Mouse (Mus musculus) limb, embryonic 12.5 days (tissue): ENCODE measurements around the gene Antxr1. TPM values are rescaled to one million over a fixed set of nuclear protein-coding genes. Genes with fewer than 3 reads are reported as not detected.
A peak's percentile ranks its signal among the peaks of the same experiment; 100 is the strongest.

Source experiments
- ATAC-seq: fragments of 200-750 bp; cut with Nextera tagmentation; 2 replicates; pipeline ENCODE4 v1.8.0; 2017; ENCODE audit warnings: low read depth, moderate TSS enrichment; ENCODE audit not compliant: insufficient number of reproducible peaks, insufficient read depth, low FRiP score, low TSS enrichment
- H3K27ac ChIP-seq: fragments of 300-500 bp; sonication (generic); 2 replicates; pipeline ENCODE4 v1.5.1; 2016; ENCODE audit warnings: mild to moderate bottlenecking, moderate library complexity
- H3K27me3 ChIP-seq: fragments of 300-500 bp; sonication (generic); 2 replicates; pipeline ENCODE4 v1.6.1; 2016; ENCODE audit warnings: mild to moderate bottlenecking, moderate library complexity
- H3K36me3 ChIP-seq: fragments of 300-500 bp; sonication (generic); 2 replicates; pipeline ENCODE4 v1.6.1; 2016; ENCODE audit warnings: mild to moderate bottlenecking, moderate library complexity
- H3K4me1 ChIP-seq: fragments of 300-500 bp; sonication (generic); replicated peaks from 2 replicates; pipeline ENCODE4 v1.6.1; 2016
- H3K4me2 ChIP-seq: fragments of 300-500 bp; sonication (generic); 2 replicates; pipeline ENCODE4 v1.6.1; 2016; ENCODE audit warnings: mild to moderate bottlenecking, moderate library complexity
- H3K4me3 ChIP-seq: fragments of 300-500 bp; sonication (generic); replicated peaks from 2 replicates; pipeline ENCODE4 v1.5.1; 2016; ENCODE audit warnings: mild to moderate bottlenecking
- H3K9ac ChIP-seq: fragments of 300-500 bp; sonication (generic); replicated peaks from 2 replicates; pipeline ENCODE4 v1.6.1; 2016; ENCODE audit warnings: mild to moderate bottlenecking, moderate library complexity
- H3K9me3 ChIP-seq: fragments of 300-500 bp; sonication (generic); 2 replicates; pipeline ENCODE4 v1.6.1; 2016; ENCODE audit warnings: mild to moderate bottlenecking, moderate library complexity
- WGBS: fragments of 180-500 bp; shearing (Covaris S2); methylation state at CpG from one replicate; pipeline ENCODE4 v1.1.7; 2016; 5-methylcytosine and 5-hydroxymethylcytosine counted together
- polyA plus RNA-seq: library from polyadenylated mRNA; unstranded; fragments of >200 nt; fragmentation: Nextera tagmentation; extraction: Ambion mirVana; gene quantifications from 2 replicates; pipeline ENCODE4 v1.2.1, GENCODE M21; 2016

Antxr1 gene
- polyA plus RNA-seq, 1 experiment from 2014 or later = 16.2 TPM

- H3K27me3 ChIP-seq = no peaks in the 10 kb centered on the region
- no peak overlapping the region for H3K4me3 ChIP-seq
- peaks cover 8% of the 10 kb centered on the region; the same call in 1 of the 2 replicates for H3K4me1 ChIP-seq
- H3K27ac ChIP-seq = no peak overlapping the region
- peaks cover 82% of the 10 kb centered on the region for H3K36me3 ChIP-seq
- WGBS = 88% methylated on average over 3 of the region's 3 CpGs
- no peak overlapping the region for H3K4me2 ChIP-seq
- no peaks in the 10 kb centered on the region for H3K9me3 ChIP-seq
- H3K9ac ChIP-seq = no peak overlapping the region
- no peak for ATAC-seq
These were observed 151.2 kb downstream of the Antxr1 start for GRCm38 (mm10) chr6:87184418-87184817.

- ATAC-seq = no peak
- H3K4me2 ChIP-seq = no peak overlapping the region
- H3K9ac ChIP-seq = no peak overlapping the region
- H3K4me3 ChIP-seq = no peak overlapping the region
- H3K27ac ChIP-seq = 0 out of 2 replicates have a peak overlapping the region, but pooled peaks have one; percentile 12
- peaks cover 82% of the 10 kb centered on the region for H3K36me3 ChIP-seq
- H3K27me3 ChIP-seq = no peaks in the 10 kb centered on the region
- WGBS = 85% methylated on average over 11 of the region's 11 CpGs
- no peaks in the 10 kb centered on the region for H3K9me3 ChIP-seq
- peaks cover 8% of the 10 kb centered on the region; the same call in 1 of the 2 replicates for H3K4me1 ChIP-seq
These were observed 151.6 kb downstream of the Antxr1 start for GRCm38 (mm10) chr6:87183981-87184380.

- Histone ChIP-seq H3K36me3 (peaks cover 82% of the 10 kb centered on the region), H3K4me1 (peaks cover 8% of the 10 kb centered on the region; the same call in 1 of the 2 replicates)
These were observed 152.5 kb downstream of the Antxr1 start for GRCm38 (mm10) chr6:87183159-87183558.

GRCm38 (mm10) chr6:87182736-87183135 lies 152.9 kb downstream of the Antxr1 start:
- H3K27ac ChIP-seq = no peak overlapping the region
- WGBS = 90% methylated on average over 6 of the region's 6 CpGs
- H3K9ac ChIP-seq = no peak overlapping the region
- H3K27me3 ChIP-seq = no peaks in the 10 kb centered on the region
- peaks cover 82% of the 10 kb centered on the region for H3K36me3 ChIP-seq
- no peak overlapping the region for H3K4me2 ChIP-seq
- H3K4me1 ChIP-seq = peaks cover 8% of the 10 kb centered on the region; the same call in 1 of the 2 replicates
- no peaks in the 10 kb centered on the region for H3K9me3 ChIP-seq
- H3K4me3 ChIP-seq = no peak overlapping the region
- no peak for ATAC-seq

More at GRCm38 (mm10) chr6:87183159-87183558, 152.5 kb downstream of the Antxr1 start:
- no peaks in the 10 kb centered on the region for H3K9me3 ChIP-seq
- no peak for ATAC-seq
- no peak overlapping the region for H3K9ac ChIP-seq
- 80% methylated on average over 8 of the region's 8 CpGs for WGBS
- no peaks in the 10 kb centered on the region for H3K27me3 ChIP-seq
- H3K4me3 ChIP-seq = no peak overlapping the region
- no peak overlapping the region for H3K27ac ChIP-seq
- H3K4me2 ChIP-seq = no peak overlapping the region

- H3K4me2 ChIP-seq = no peak overlapping the region
- H3K4me1 ChIP-seq = peaks cover 7% of the 10 kb centered on the region
- 85% methylated on average over 3 of the region's 3 CpGs for WGBS
- no peak for ATAC-seq
- no peaks in the 10 kb centered on the region for H3K9me3 ChIP-seq
- H3K4me3 ChIP-seq = no peak overlapping the region
- H3K27me3 ChIP-seq = no peaks in the 10 kb centered on the region
- H3K27ac ChIP-seq = no peak overlapping the region
- no peak overlapping the region for H3K9ac ChIP-seq
- peaks cover 81% of the 10 kb centered on the region for H3K36me3 ChIP-seq
These were observed 164.2 kb downstream of the Antxr1 start for GRCm38 (mm10) chr6:87171461-87171860.

- no peak overlapping the region for H3K4me2 ChIP-seq
- H3K4me3 ChIP-seq = no peak overlapping the region
- H3K9ac ChIP-seq = no peak overlapping the region
- ATAC-seq = no peak
- H3K9me3 ChIP-seq = no peaks in the 10 kb centered on the region
- WGBS = 89% methylated on average over 6 of the region's 6 CpGs
- peaks cover 76% of the 10 kb centered on the region for H3K36me3 ChIP-seq
- H3K27ac ChIP-seq = no peak overlapping the region
- H3K27me3 ChIP-seq = no peaks in the 10 kb centered on the region
- H3K4me1 ChIP-seq = peaks cover 13% of the 10 kb centered on the region
These were observed 164.7 kb downstream of the Antxr1 start for GRCm38 (mm10) chr6:87170875-87171274.

GRCm38 (mm10) chr6:87170277-87170676 lies 165.3 kb downstream of the Antxr1 start:
- H3K9ac ChIP-seq = no peak overlapping the region
- H3K27me3 ChIP-seq = no peaks in the 10 kb centered on the region
- WGBS = 84% methylated on average over 6 of the region's 6 CpGs
- no peak overlapping the region for H3K4me2 ChIP-seq
- H3K4me1 ChIP-seq = peaks cover 19% of the 10 kb centered on the region
- no peak for ATAC-seq
- H3K27ac ChIP-seq = no peak overlapping the region
- no peaks in the 10 kb centered on the region for H3K9me3 ChIP-seq
- H3K4me3 ChIP-seq = no peak overlapping the region
- H3K36me3 ChIP-seq = peaks cover 73% of the 10 kb centered on the region

GRCm38 (mm10) chr6:87168021-87168420 lies 167.6 kb downstream of the Antxr1 start:
- no peak for ATAC-seq
- 93% methylated on average over 9 of the region's 9 CpGs for WGBS
- Histone ChIP-seq H3K9ac (no peak overlapping the region), H3K36me3 (peaks cover 79% of the 10 kb centered on the region), H3K4me3 (no peak overlapping the region), H3K27me3 (no peaks in the 10 kb centered on the region), H3K27ac (no peak overlapping the region), H3K4me1 (peaks cover 23% of the 10 kb centered on the region), H3K4me2 (no peak overlapping the region), H3K9me3 (no peaks in the 10 kb centered on the region)

GRCm38 (mm10) chr6:87166673-87167305 lies 168.8 kb downstream of the Antxr1 start:
- ATAC-seq = no peak
- WGBS = 70% methylated on average over 12 of the region's 12 CpGs
- Histone ChIP-seq H3K36me3 (peaks cover 70% of the 10 kb centered on the region), H3K27ac (peak overlapping the region; percentile 23; the same call in 1 of the 2 replicates), H3K4me2 (no peak overlapping the region), H3K9ac (no peak overlapping the region), H3K9me3 (no peaks in the 10 kb centered on the region), H3K4me3 (no peak overlapping the region), H3K27me3 (no peaks in the 10 kb centered on the region), H3K4me1 (peaks cover 27% of the 10 kb centered on the region)

- no peaks in the 10 kb centered on the region for H3K27me3 ChIP-seq
- peaks cover 62% of the 10 kb centered on the region for H3K36me3 ChIP-seq
- peak overlapping the region; percentile 45; the same call in 1 of the 2 replicates for H3K27ac ChIP-seq
These were observed 169.9 kb downstream of the Antxr1 start for GRCm38 (mm10) chr6:87165536-87166311.

GRCm38 (mm10) chr6:87161391-87162263 lies 174.0 kb downstream of the Antxr1 start:
- Histone ChIP-seq H3K4me2 (no peak overlapping the region), H3K4me3 (no peak overlapping the region), H3K9ac (no peak overlapping the region), H3K4me1 (peaks cover 50% of the 10 kb centered on the region), H3K9me3 (no peaks in the 10 kb centered on the region), H3K27me3 (no peaks in the 10 kb centered on the region), H3K27ac (peak overlapping the region; percentile 87), H3K36me3 (peaks cover 47% of the 10 kb centered on the region)
- ATAC-seq = no peak
- 54% methylated on average over 12 of the region's 12 CpGs for WGBS

More at GRCm38 (mm10) chr6:87165536-87166311, 169.9 kb downstream of the Antxr1 start:
- H3K4me1 ChIP-seq = peaks cover 38% of the 10 kb centered on the region
- no peak for ATAC-seq
- WGBS = 53% methylated on average over 8 of the region's 8 CpGs
- no peaks in the 10 kb centered on the region for H3K9me3 ChIP-seq
- H3K9ac ChIP-seq = no peak overlapping the region; the same call in 1 of the 2 replicates
- no peak overlapping the region for H3K4me2 ChIP-seq
- no peak overlapping the region for H3K4me3 ChIP-seq
